Mouse (Mus musculus) retina, postnatal 7 days (tissue): ENCODE data around the gene Jmjd1c.

ENCODE experiments used
- DNase-seq: peaks from one replicate; pipeline ENCODE4 v3.0.0-alpha.2; 2012; ENCODE audit warnings: low read depth, low spot score

The Jmjd1c gene

GRCm38 (mm10) chr10:67189057-67189456 is 93.1 kb downstream of the Jmjd1c start:
- DNase-seq: no peak

GRCm38 (mm10) chr10:67190261-67190660 is 94.3 kb downstream of the Jmjd1c start:
- DNase-seq: no peak

- no peak for DNase-seq
Measured at GRCm38 (mm10) chr10:67192366-67192765, 96.4 kb downstream of the Jmjd1c start.

DNA sequence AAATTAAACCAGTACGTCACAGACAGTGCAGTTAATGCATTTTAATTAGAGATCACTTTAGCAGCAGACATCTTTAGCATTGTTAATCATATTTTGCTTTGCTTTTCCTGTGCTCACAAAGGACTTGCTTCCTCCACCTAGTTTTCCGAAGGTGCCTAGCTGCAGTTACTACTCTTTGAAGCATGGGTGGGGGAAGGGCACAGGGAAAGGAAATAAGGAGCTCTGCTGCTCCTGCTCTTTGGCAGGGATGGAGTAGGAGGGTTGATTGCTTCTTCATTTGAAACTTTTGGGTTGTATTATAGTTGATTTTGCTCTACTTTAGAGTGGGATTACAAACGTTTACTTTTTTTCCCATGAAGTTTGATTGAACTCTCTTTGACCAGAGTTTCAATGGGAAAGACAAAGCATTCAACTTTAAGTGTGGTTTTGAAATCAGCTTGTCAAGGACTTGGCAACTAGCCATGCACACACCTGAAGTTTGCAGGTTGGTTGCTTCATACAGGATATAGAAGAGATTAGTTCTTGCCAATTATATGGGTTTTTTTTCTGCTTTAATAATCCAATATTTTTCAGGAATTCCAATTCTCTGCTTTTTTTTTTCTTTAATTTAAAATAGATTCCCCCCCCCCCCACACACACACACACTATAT is 97.2 kb downstream of the Jmjd1c start:
- DNase-seq: no peak

DNA sequence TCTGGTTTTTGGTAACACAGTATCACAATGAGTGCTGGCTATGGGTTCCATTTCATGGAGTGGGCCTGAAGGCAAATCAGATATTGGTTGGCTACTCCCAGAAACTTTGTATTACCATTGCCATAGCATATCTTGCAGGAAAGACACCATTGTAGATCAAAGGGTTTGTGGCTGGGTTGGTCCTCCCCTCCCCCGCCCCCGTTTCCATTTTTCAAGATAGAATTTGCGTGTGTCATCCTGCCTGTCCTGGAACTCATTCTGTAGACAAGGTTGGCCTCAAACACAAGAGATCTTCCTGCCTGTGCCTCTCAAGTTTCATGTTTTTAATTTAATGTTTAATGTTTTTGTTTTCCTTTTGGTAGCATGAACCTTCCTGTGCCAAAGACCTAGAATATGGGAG is 98.1 kb downstream of the Jmjd1c start:
- no peak for DNase-seq

DNA sequence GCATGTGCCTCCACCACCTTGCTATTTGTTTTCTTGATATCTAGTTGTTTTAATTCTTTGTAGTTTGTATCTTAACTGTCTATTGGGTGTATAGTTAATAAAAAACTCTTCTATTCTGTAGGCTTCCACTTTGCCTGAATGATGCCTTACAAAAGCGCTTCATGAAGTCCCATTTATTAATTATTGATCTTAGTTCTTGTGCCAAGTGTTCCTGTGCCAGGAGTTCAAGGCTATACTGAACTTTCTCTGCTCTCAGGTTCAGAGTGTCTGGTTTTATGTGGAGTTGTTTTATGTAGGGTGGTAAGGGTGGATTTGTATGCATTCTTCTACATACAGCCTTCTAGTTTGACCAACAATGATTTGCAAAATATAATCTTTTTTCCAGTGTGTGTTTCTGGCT is 99.7 kb downstream of the Jmjd1c start:
- no peak for DNase-seq

- DNase-seq: no peak
Measured at GRCm38 (mm10) chr10:67197186-67197585, 101.3 kb downstream of the Jmjd1c start.

GRCm38 (mm10) chr10:67197829-67198228 is 101.9 kb downstream of the Jmjd1c start:
- no peak for DNase-seq

GRCm38 (mm10) chr10:67201769-67202168 is 105.8 kb downstream of the Jmjd1c start:
- DNase-seq: no peak

GRCm38 (mm10) chr10:67202470-67202869 is 106.5 kb downstream of the Jmjd1c start:
- DNase-seq: no peak

- no peak for DNase-seq
Measured at GRCm38 (mm10) chr10:67204652-67205407, 108.9 kb downstream of the Jmjd1c start.

DNA sequence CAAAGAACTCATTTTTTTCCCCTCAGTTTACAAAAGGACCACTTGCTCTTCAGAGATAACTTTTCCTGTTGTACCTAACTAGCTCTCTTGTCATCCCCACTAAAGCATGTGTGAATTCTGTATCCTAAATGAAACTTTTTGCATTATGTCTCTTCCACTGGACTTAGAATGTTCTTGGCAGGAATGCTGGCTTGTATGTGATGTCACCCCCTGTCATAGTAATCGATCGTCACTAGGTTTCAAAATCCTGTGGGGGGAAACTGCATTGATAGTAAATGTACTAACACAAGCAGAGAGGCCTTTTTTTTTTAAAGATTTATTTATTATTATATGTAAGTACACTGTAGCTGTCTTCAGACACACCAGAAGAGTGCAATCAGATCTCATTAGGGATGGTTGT is 112.0 kb downstream of the Jmjd1c start:
- no peak for DNase-seq

DNA sequence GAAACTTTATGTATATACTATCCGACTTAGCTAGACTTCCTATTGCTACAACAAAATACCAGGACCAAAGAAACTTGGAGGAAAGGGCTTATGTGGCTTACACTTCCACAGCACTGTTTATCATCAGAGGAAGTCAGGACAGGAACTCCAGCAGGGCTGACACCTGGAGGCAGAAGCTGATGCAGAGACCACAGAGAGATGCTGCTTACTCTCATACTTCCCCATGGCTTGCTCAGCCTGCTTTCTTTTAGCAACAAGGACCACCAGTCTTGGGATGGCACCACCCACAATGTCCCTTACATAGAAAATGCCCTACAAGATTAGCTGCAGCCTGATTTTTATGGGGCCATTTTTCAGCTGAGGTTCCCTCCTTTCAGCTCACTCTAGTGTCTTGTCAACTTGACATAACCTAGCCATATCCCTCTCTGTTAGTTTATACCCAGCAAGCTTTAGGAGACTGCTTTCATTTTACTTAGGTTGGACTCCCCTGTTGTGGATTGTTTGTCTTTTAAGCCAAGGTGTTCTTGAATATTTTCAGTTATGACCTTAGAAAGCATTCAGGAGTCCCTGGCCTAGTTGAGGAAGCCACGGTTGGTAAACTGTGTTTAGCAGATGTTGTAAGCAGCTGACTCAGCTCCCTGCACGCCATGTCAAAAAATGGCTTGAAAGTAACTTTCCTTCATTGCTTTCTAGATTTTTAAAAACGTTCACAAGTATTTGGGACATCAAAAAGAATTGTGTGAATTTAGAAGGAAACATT is 114.2 kb downstream of the Jmjd1c start:
- no peak for DNase-seq

- no peak for DNase-seq
Measured at GRCm38 (mm10) chr10:67212031-67212430, 116.1 kb downstream of the Jmjd1c start.

- DNase-seq: no peak
Measured at GRCm38 (mm10) chr10:67213720-67214119, 117.8 kb downstream of the Jmjd1c start.

DNA sequence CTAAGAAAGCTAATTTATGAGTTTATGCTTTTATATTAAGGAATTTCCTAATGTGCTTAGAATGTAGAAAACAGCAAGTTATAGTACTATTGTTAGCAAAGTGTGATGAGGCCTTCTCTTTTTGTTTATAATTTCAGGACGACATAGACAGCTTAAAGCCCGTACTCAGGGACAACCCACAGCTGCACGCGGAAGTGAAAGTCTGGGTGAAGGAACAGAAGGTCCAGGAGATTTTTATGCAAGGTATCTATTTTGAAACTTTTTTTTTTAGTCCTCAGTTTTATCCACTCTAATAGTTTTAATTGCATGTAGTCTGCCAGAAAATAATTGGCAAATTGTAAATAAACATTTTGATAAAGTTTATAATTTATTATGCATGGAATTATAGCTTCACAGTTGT is 119.2 kb downstream of the Jmjd1c start:
- no peak for DNase-seq

- no peak for DNase-seq
Measured at GRCm38 (mm10) chr10:67216872-67217271, 120.9 kb downstream of the Jmjd1c start.

GRCm38 (mm10) chr10:67218873-67219565 is 123.1 kb downstream of the Jmjd1c start:
- DNase-seq: no peak

DNA sequence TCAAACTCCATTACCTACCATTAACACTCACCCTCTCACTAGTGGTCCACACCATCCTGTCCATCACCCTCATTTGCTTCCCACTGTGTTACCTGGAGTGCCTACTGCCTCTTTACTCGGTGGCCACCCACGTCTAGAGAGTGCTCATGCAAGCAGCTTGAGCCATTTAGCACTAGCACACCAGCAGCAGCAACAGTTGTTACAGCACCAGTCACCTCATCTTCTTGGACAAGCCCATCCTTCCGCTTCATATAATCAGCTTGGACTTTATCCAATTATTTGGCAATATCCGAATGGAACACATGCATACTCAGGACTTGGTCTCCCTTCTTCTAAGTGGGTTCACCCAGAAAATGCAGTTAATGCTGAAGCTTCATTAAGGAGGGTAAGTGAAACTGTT is 124.3 kb downstream of the Jmjd1c start:
- no peak for DNase-seq

GRCm38 (mm10) chr10:67221284-67221683 is 125.4 kb downstream of the Jmjd1c start:
- no peak for DNase-seq

GRCm38 (mm10) chr10:67223942-67224341 is 128.0 kb downstream of the Jmjd1c start:
- DNase-seq: no peak

DNA sequence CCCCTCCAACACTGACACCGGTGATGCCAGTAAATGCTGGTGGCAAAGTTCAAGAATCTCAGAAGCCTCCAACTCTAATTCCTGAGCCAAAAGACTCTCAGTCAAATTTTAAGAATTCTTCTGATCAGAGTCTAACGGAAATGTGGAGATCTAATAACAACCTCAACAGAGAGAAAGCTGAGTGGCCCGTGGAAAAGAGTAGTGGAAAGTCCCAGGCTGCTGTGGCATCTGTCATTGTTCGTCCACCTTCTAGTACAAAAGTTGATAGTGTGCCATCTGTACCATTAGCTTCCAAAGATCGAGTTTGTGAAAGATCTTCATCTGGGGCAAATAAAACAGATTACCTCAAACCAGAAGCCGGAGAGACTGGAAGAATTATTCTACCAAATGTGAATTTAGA is 129.6 kb downstream of the Jmjd1c start:
- no peak for DNase-seq
